Mouse (Mus musculus) G1E (cell line): ENCODE data around the gene Carns1. TPM values are rescaled to one million over a fixed set of nuclear protein-coding genes. Genes with fewer than 3 reads are reported as not detected.
A peak's percentile ranks its signal among the peaks of the same experiment; 100 is the strongest.

ENCODE experiments used
- ATAC-seq: 2 replicates; pipeline ENCODE4 v1.8.0; 2016; ENCODE audit warnings: mild to moderate bottlenecking; ENCODE audit not compliant: insufficient number of reproducible peaks, poor library complexity, low FRiP score, severe bottlenecking; ENCODE audit errors: extremely low read depth
- DNase-seq: peaks from one replicate; pipeline ENCODE4 v3.0.0; 2012; ENCODE audit warnings: low spot score
- H3K27me3 ChIP-seq: 2 replicates; pipeline ENCODE4 v1.6.1; 2012; ENCODE audit warnings: mild to moderate bottlenecking, low read length, inconsistent platforms; ENCODE audit not compliant: insufficient read depth
- H3K36me3 ChIP-seq: replicated peaks from 2 replicates; pipeline ENCODE3; 2012; ENCODE audit warnings: mild to moderate bottlenecking, inconsistent platforms
- H3K4me1 ChIP-seq: 2 replicates; pipeline ENCODE4 v1.6.1; 2012; ENCODE audit warnings: low read depth, low read length, inconsistent platforms, mixed read lengths; ENCODE audit not compliant: insufficient read depth
- H3K4me3 ChIP-seq: 2 replicates; pipeline ENCODE4 v1.5.1; 2012; ENCODE audit warnings: low read depth, mild to moderate bottlenecking, inconsistent platforms, low read length, moderate library complexity, mixed read lengths
- H3K9me3 ChIP-seq: replicated peaks from 2 replicates; pipeline ENCODE4 v1.6.1; 2012; ENCODE audit warnings: inconsistent platforms
- CTCF ChIP-seq: IDR thresholded peaks from 2 replicates; pipeline ENCODE4 v1.5.1; 2012; ENCODE audit warnings: low read depth, low read length, inconsistent platforms, mixed read lengths
- GATA1 ChIP-seq: IDR thresholded peaks from 2 replicates; pipeline ENCODE4 v1.6.1; 2012; ENCODE audit warnings: borderline replicate concordance, low read length, inconsistent platforms, mixed read lengths
- GATA2 ChIP-seq: IDR thresholded peaks from 2 replicates; pipeline ENCODE4 v1.6.1; 2012; ENCODE audit warnings: low read depth, low read length, inconsistent platforms, borderline replicate concordance
- POLR2AphosphoS5 ChIP-seq: IDR thresholded peaks from 2 replicates; pipeline ENCODE4 v1.6.1; 2012; ENCODE audit warnings: low read depth, low read length, inconsistent platforms; ENCODE audit not compliant: insufficient replicate concordance
- TAL1 ChIP-seq: conservative IDR thresholded peaks from 2 replicates; pipeline ENCODE4 v1.6.1; 2012; ENCODE audit warnings: low read depth, low read length, inconsistent platforms, mixed read lengths
- polyA plus RNA-seq: library from polyadenylated mRNA; stranded (reverse); fragments of >175 nt; gene quantifications from 2 replicates; pipeline ENCODE4 v1.2.3, GENCODE M21; 2012
- total RNA-seq, 2 experiments: library from RNA; stranded (forward) in 1 of 2; stranded (reverse) in 1 of 2; fragments of 200-1000 nt in 1 of 2; fragments of >200 nt in 1 of 2; fragmentation: Nextera tagmentation in 1 of 2; gene quantifications; 2 replicates each; pipeline ENCODE4 v1.2.3; 2014 to 2017

The Carns1 gene
- total and polyA plus RNA-seq, 3 experiments, result 0.48 to 1.2 (median 0.55) TPM

DNA sequence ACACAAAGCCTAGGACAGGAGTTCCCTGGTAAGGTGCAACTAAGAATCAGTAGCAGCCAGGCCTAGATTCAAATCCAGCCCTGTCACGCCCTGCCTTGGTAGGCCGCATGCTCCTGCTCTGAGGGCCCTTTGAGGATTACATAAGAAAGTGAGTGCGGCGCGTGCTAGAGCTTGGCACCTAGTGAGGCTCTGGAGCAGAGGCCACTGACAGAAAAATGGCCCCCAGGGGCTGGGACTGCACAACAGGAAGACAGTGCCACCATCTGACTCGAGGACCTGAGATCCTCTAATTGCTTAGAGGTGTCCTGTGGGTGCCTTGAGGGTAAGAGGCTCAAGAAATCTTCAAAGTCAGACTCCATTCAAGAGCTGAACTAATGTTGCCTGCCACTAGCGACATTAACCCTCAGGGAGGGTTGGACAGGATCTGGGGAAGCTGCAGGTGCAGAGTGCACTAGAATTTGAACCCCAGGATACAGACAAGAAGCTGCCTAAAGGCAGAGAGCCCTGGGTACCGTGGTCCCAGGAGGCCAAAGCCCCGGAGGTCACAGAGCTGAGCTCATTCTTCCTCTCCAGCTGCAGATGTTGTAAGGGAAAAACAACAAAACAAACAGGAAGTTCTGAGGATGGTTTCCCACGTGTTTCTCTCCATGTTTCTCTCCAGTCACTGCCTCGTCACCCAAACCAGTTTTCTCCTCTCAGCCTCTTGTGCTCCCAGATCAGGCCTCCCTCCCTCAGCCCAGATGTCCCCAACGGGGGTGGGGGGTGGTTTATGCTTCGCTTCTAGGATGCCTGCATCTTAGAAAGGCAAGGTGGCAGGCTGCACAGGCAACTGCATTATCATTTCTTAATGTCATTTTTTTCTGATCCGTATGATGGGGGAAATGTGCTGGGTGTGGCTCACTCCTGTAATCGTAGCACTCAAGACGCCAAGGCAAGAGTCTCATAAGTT, 30.5 kb downstream of the Carns1 start:
- Histone ChIP-seq H3K36me3 (peaks cover 8% of the 10 kb centered on the region), H3K27me3 (peaks cover 38% of the 10 kb centered on the region), H3K9me3 (no peaks in the 10 kb centered on the region), H3K4me1 (peaks cover 30% of the 10 kb centered on the region), H3K4me3 (no peak overlapping the region)
- no peak for DNase-seq
- TF ChIP-seq TAL1, result no peak
- no peak for TF ChIP-seq POLR2AphosphoS5
- TF ChIP-seq GATA2, result no peak
- TF ChIP-seq GATA1, result no peak
- TF ChIP-seq CTCF, result no peak
- ATAC-seq, result no peak

- DNase-seq, result no peak
- no peak for ATAC-seq
- TF ChIP-seq GATA1 (no peak), CTCF (no peak), TAL1 (no peak), GATA2 (no peak), POLR2AphosphoS5 (no peak)
- peaks cover 46% of the 10 kb centered on the region for H3K27me3 ChIP-seq
- H3K4me3 ChIP-seq, result no peak within 1 kb of the TSS
- peaks cover 20% of the 10 kb centered on the region for H3K4me1 ChIP-seq
- no peaks in the 10 kb centered on the region for H3K36me3 ChIP-seq
- H3K9me3 ChIP-seq, result no peaks in the 10 kb centered on the region
Observed at GRCm38 (mm10) chr19:4143759-4144268, 31.5 kb downstream of the Carns1 start, which contains the start of gene Cabp4. Cabp4 (minus strand) TSS chr19:4144033.

GRCm38 (mm10) chr19:4142416-4143173, 32.7 kb downstream of the Carns1 start:
- Histone ChIP-seq H3K27me3 (peaks cover 52% of the 10 kb centered on the region), H3K36me3 (no peaks in the 10 kb centered on the region), H3K9me3 (no peaks in the 10 kb centered on the region), H3K4me1 (peaks cover 15% of the 10 kb centered on the region), H3K4me3 (0 out of 2 replicates have a peak overlapping the region, but pooled peaks have one; percentile 5)
- TF ChIP-seq TAL1 (no peak), GATA1 (no peak), POLR2AphosphoS5 (no peak), CTCF (no peak), GATA2 (no peak)
- DNase-seq, result no peak
- no peak for ATAC-seq

- TF ChIP-seq CTCF (no peak), GATA1 (no peak), TAL1 (no peak), GATA2 (no peak), POLR2AphosphoS5 (no peak)
- H3K9me3 ChIP-seq, result no peaks in the 10 kb centered on the region
- no peak for DNase-seq
- H3K4me1 ChIP-seq, result peaks cover 18% of the 10 kb centered on the region
- no peaks in the 10 kb centered on the region for H3K36me3 ChIP-seq
- no peak for ATAC-seq
- H3K27me3 ChIP-seq, result peaks cover 59% of the 10 kb centered on the region
- H3K4me3 ChIP-seq, result no peak overlapping the region
Observed at GRCm38 (mm10) chr19:4140147-4140546, 35.1 kb downstream of the Carns1 start.

- Histone ChIP-seq H3K4me1 (peaks cover 16% of the 10 kb centered on the region), H3K4me3 (no peak within 1 kb of the TSS), H3K27me3 (peaks cover 59% of the 10 kb centered on the region), H3K9me3 (no peaks in the 10 kb centered on the region), H3K36me3 (no peaks in the 10 kb centered on the region)
- no peak for ATAC-seq
- TF ChIP-seq POLR2AphosphoS5 (no peak), CTCF (no peak)
- no peak for DNase-seq
Observed at GRCm38 (mm10) chr19:4139446-4139845, 35.8 kb downstream of the Carns1 start, which contains the start of gene Gpr152. Gpr152 (plus strand) TSS chr19:4139787.

DNA sequence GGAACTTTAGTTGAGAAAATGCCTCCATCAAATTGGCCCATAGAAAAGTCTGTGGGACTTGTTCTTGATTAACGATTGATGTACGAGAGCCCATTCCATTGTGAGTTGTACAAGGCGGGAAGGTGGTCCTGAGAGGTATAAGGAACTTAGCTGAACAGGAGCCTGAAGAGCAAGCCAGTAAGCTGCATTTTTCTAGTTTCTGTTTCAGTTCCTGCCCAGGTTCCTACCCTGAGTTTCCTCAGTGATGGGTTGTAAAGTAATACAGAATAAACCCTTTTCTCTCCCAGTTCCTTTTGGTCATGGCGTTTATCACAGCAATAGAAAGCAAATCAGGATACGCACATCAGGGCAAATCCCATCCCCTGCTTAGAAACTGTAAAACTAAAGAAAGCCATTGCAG, 37.4 kb downstream of the Carns1 start:
- H3K4me3 ChIP-seq, result no peak overlapping the region
- peaks cover 16% of the 10 kb centered on the region for H3K4me1 ChIP-seq
- ATAC-seq (no peak), DNase-seq (no peak)
- H3K9me3 ChIP-seq, result no peaks in the 10 kb centered on the region
- TF ChIP-seq POLR2AphosphoS5, result no peak
- no peak for TF ChIP-seq CTCF
- no peak for TF ChIP-seq TAL1
- TF ChIP-seq GATA2, result no peak
- no peak for TF ChIP-seq GATA1
- H3K36me3 ChIP-seq, result peaks cover 4% of the 10 kb centered on the region
- peaks cover 45% of the 10 kb centered on the region for H3K27me3 ChIP-seq
